Mouse (Mus musculus): Measurements from ENCODE around the gene Ulk4. TPM values are rescaled to one million over a fixed set of nuclear protein-coding genes. Genes with fewer than 3 reads are reported as not detected.

Gene Ulk4
- polyA plus RNA-seq, 1 experiment from 2014 or later: 65.5 TPM

DNA sequence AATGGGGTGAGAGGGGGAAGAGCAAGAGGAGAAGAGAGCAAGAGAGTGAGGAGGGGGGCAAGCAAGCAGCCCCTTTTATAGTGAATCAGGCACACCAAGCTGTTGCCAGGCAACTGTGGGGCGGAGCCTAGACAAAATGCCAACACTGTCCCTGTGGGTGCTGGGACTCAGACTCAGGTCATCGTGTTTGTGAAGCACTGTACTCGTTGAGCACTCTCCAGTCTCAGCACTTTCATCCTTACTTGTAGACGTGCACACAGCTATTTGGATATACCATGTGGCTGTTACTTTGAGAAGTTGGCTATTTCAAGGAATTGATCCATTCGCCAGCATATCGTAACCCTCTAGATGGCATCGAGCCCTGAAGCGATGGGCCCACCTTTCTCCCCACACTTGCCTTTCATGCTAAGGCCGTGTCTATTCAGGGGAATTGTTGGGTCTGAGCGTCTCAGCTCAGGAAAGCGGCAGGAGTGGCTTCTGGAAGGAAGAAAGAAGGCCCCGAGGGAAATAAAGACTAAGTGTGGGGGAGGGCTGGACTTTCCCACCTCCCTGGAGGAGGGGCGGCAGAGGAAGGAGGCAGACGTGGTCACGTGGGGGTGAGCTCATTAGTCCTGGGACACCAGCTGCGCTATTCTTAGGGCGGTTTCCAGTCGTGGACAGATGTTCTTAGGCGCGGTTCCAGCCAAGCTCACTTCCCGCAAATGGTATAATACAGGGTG is 36.8 kb upstream of the Ulk4 start:
- Histone ChIP-seq H3K4me3 (ENCODE audit: low read depth, low read length) (peak overlapping the region; percentile 19; the same call in 1 of the 2 replicates), H3K4me2 (ENCODE audit: low read depth, low read length) (peak overlapping the region; percentile 46), H3K9me3 (ENCODE audit: control insufficient read depth, low read length) (no peaks in the 10 kb centered on the region), H3K36me3 (ENCODE audit: control insufficient read depth, insufficient read depth, low read length) (no peaks in the 10 kb centered on the region), H3K4me1 (ENCODE audit: control insufficient read depth, insufficient read depth, low read length) (peaks cover 44% of the 10 kb centered on the region), H3K27me3 (ENCODE audit: control insufficient read depth, insufficient read depth, low read length) (no peaks in the 10 kb centered on the region), H3K27ac (ENCODE audit: low read depth, low read length) (peak overlapping the region; percentile 85), H3K9ac (replicated peaks; ENCODE audit: low read depth, low read length) (no peak overlapping the region; the same call in 1 of the 2 replicates)
- WGBS: under 1% methylated on average over 21 of the region's 21 CpGs
- ATAC-seq (ENCODE audit: low read depth): peak; percentile 64

DNA sequence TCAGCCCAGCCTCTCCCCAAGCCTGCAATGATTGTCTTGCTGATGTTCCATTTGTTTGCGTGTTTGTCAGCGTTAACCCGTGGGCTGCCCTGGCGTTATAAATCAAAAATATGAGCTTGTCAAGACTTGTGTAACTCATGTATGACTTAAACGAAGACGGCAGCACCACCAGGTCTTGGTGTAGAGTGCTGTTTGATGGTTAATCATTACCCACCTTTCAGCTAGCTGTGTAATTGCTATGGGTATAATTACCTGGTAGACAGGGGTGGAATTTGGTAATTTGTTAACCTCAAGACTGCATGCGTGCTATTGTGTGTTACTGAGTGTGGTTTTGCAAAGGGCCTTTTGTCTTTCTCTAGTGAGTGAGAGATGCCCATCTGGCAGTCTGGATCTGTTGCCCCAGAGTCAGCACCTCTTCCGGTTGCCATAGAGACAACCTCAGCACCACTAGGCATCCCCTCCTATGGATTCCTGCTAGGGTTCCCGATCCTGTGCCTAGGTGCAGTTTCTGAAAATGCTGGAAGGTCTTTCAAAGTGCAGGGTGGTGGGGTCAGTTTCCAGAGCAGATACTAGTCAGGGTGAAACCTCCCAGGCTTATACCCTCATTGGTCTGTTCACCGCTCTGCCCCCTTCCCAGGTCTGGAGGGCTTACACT is 35.4 kb upstream of the Ulk4 start:
- no peak overlapping the region for H3K4me3 ChIP-seq (ENCODE audit: low read depth, low read length)
- no peak overlapping the region for H3K4me2 ChIP-seq (ENCODE audit: low read depth, low read length)
- no peaks in the 10 kb centered on the region for H3K9me3 ChIP-seq (ENCODE audit: control insufficient read depth, low read length)
- peak overlapping the region; percentile 85 for H3K27ac ChIP-seq (ENCODE audit: low read depth, low read length)
- WGBS: 18% methylated on average over 10 of the region's 10 CpGs
- no peaks in the 10 kb centered on the region for H3K36me3 ChIP-seq (ENCODE audit: control insufficient read depth, insufficient read depth, low read length)
- ATAC-seq (ENCODE audit: low read depth): peak; percentile 33; the same call in 1 of the 2 replicates
- H3K27me3 ChIP-seq (ENCODE audit: control insufficient read depth, insufficient read depth, low read length): no peaks in the 10 kb centered on the region
- 0 out of 2 replicates have a peak overlapping the region, but pooled peaks have one; percentile 11 for H3K9ac ChIP-seq (replicated peaks; ENCODE audit: low read depth, low read length)
- peaks cover 44% of the 10 kb centered on the region for H3K4me1 ChIP-seq (ENCODE audit: control insufficient read depth, insufficient read depth, low read length)

DNA sequence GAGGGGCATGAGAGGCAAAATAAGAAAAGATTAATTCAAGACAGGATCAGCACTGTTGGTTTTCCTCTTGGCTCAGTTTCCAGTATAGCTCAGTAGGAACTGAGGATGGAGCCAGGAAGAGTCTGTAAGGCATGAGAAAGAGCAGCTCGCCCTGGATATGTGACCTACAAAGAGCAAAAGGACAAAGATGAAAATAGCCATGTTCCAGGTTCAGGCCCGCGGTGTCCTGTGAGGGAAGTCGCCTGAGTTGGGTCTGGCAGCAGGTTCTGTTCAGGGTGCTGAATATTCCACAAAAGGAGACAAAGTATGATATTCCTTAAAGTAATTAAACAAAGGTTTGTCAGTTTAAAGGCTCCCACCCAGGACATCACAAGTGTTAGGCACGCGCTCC is 34.8 kb upstream of the Ulk4 start:
- H3K36me3 ChIP-seq (ENCODE audit: control insufficient read depth, insufficient read depth, low read length): no peaks in the 10 kb centered on the region
- no peak for ATAC-seq (ENCODE audit: low read depth)
- H3K27ac ChIP-seq (ENCODE audit: low read depth, low read length): peak overlapping the region; percentile 85
- no peaks in the 10 kb centered on the region for H3K27me3 ChIP-seq (ENCODE audit: control insufficient read depth, insufficient read depth, low read length)
- no peak overlapping the region for H3K9ac ChIP-seq (replicated peaks; ENCODE audit: low read depth, low read length)
- no peaks in the 10 kb centered on the region for H3K9me3 ChIP-seq (ENCODE audit: control insufficient read depth, low read length)
- H3K4me1 ChIP-seq (ENCODE audit: control insufficient read depth, insufficient read depth, low read length): peaks cover 40% of the 10 kb centered on the region
- no peak overlapping the region for H3K4me2 ChIP-seq (ENCODE audit: low read depth, low read length)
- H3K4me3 ChIP-seq (ENCODE audit: low read depth, low read length): no peak overlapping the region
- WGBS: 47% methylated on average over 6 of the region's 6 CpGs

DNA sequence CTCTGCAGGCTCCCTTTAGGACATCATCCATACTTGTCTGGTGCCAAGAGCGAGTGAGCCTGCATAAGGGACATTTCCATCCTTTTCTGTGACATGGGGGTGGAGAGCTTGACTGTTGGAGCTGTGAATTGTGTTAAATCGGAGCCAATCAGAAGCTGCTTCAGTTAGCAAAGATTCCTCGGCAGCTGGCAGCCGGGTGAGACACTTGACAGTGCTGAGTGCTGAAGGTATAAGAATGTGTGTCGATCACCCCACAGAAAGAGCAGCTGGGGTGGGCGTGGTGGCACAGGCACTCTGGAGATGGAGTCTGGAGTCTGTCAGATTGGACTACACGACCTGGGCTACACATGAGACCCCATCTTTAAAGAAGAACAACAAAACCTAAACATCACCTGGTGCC is 33.5 kb upstream of the Ulk4 start:
- Histone ChIP-seq H3K27me3 (ENCODE audit: control insufficient read depth, insufficient read depth, low read length) (no peaks in the 10 kb centered on the region), H3K4me1 (ENCODE audit: control insufficient read depth, insufficient read depth, low read length) (peaks cover 31% of the 10 kb centered on the region), H3K27ac (ENCODE audit: low read depth, low read length) (no peak overlapping the region), H3K9me3 (ENCODE audit: control insufficient read depth, low read length) (no peaks in the 10 kb centered on the region), H3K9ac (replicated peaks; ENCODE audit: low read depth, low read length) (no peak overlapping the region), H3K4me2 (ENCODE audit: low read depth, low read length) (no peak overlapping the region), H3K4me3 (ENCODE audit: low read depth, low read length) (no peak overlapping the region), H3K36me3 (ENCODE audit: control insufficient read depth, insufficient read depth, low read length) (no peaks in the 10 kb centered on the region)
- ATAC-seq (ENCODE audit: low read depth): no peak
- 57% methylated on average over 7 of the region's 7 CpGs for WGBS

DNA sequence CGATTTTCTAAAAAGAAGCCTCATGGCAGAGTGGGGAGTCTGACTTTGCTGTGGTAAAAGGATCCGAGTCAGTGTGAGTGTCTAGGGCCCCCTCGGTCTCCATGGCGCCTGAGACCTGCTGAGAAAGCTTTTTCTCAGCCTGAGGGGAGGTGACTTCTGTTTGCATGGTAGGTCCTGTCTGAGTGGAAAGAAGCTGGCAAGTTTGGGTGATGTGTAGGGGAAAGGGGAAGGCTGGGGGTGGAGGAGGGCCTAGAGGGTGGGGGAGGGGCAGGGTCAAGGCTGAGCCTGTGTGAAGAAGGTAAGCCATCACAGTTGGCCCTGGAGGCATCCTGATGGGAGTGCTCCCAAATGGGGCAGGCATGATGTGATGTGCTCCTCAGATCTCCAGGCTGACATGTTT is 32.3 kb upstream of the Ulk4 start:
- Histone ChIP-seq H3K27me3 (ENCODE audit: control insufficient read depth, insufficient read depth, low read length) (no peaks in the 10 kb centered on the region), H3K9ac (replicated peaks; ENCODE audit: low read depth, low read length) (no peak overlapping the region), H3K4me1 (ENCODE audit: control insufficient read depth, insufficient read depth, low read length) (peaks cover 24% of the 10 kb centered on the region), H3K9me3 (ENCODE audit: control insufficient read depth, low read length) (no peaks in the 10 kb centered on the region), H3K36me3 (ENCODE audit: control insufficient read depth, insufficient read depth, low read length) (no peaks in the 10 kb centered on the region), H3K27ac (ENCODE audit: low read depth, low read length) (no peak overlapping the region), H3K4me3 (ENCODE audit: low read depth, low read length) (no peak overlapping the region), H3K4me2 (ENCODE audit: low read depth, low read length) (no peak overlapping the region)
- 18% methylated on average over 4 of the region's 4 CpGs for WGBS
- no peak for ATAC-seq (ENCODE audit: low read depth)

DNA sequence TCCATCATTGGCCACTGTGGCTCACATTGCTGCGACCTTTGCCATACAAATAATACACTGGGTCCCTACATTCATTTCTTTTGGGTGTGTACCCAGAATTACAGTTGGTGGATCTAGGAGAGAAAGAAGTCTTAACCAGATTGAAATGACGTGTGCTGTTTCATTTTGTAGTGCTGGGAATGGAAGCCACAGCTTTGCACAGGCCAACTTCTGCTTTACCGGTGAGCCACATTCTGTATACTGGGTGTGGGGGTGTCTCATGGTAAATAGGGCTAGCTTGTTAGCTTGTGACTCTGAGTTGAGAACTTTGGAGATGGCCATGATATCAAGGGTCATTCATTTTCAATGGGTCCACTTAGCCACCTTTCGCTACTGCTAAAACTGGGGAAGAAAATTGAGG is 28.5 kb upstream of the Ulk4 start:
- no peak overlapping the region for H3K27ac ChIP-seq (ENCODE audit: low read depth, low read length)
- no peak overlapping the region for H3K4me2 ChIP-seq (ENCODE audit: low read depth, low read length)
- ATAC-seq (ENCODE audit: low read depth): no peak
- no peaks in the 10 kb centered on the region for H3K27me3 ChIP-seq (ENCODE audit: control insufficient read depth, insufficient read depth, low read length)
- H3K4me3 ChIP-seq (ENCODE audit: low read depth, low read length): no peak overlapping the region
- H3K4me1 ChIP-seq (ENCODE audit: control insufficient read depth, insufficient read depth, low read length): peaks cover 12% of the 10 kb centered on the region
- H3K36me3 ChIP-seq (ENCODE audit: control insufficient read depth, insufficient read depth, low read length): no peaks in the 10 kb centered on the region
- H3K9me3 ChIP-seq (ENCODE audit: control insufficient read depth, low read length): no peaks in the 10 kb centered on the region
- WGBS: 92% methylated on average over 4 of the region's 4 CpGs
- no peak overlapping the region for H3K9ac ChIP-seq (replicated peaks; ENCODE audit: low read depth, low read length)

DNA sequence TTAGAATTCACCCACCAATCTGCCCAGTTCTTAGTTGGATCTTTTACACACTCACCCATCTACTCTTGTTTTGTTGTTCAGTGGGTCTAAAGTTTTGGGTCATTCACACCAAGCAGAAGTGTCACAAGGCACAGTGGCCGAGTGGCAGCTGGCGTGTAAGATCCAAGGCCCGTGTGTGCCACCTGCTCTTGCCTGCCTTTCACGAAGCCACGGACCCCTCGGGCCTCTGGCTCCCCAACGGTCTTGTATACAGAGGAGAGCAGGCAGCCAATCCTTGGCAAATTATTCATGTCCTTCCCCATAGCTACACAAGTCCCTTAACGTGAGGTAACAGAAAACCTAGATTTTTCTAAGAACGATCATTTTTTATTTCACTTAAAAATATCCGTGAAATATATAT is 27.5 kb upstream of the Ulk4 start:
- no peaks in the 10 kb centered on the region for H3K27me3 ChIP-seq (ENCODE audit: control insufficient read depth, insufficient read depth, low read length)
- no peak overlapping the region for H3K4me2 ChIP-seq (ENCODE audit: low read depth, low read length)
- H3K36me3 ChIP-seq (ENCODE audit: control insufficient read depth, insufficient read depth, low read length): no peaks in the 10 kb centered on the region
- H3K9me3 ChIP-seq (ENCODE audit: control insufficient read depth, low read length): no peaks in the 10 kb centered on the region
- ATAC-seq (ENCODE audit: low read depth): no peak
- whole genome bisulfite sequencing: 41% methylated on average over 10 of the region's 10 CpGs
- no peak overlapping the region for H3K27ac ChIP-seq (ENCODE audit: low read depth, low read length)
- H3K9ac ChIP-seq (replicated peaks; ENCODE audit: low read depth, low read length): no peak overlapping the region
- peaks cover 21% of the 10 kb centered on the region for H3K4me1 ChIP-seq (ENCODE audit: control insufficient read depth, insufficient read depth, low read length)
- H3K4me3 ChIP-seq (ENCODE audit: low read depth, low read length): no peak overlapping the region

DNA sequence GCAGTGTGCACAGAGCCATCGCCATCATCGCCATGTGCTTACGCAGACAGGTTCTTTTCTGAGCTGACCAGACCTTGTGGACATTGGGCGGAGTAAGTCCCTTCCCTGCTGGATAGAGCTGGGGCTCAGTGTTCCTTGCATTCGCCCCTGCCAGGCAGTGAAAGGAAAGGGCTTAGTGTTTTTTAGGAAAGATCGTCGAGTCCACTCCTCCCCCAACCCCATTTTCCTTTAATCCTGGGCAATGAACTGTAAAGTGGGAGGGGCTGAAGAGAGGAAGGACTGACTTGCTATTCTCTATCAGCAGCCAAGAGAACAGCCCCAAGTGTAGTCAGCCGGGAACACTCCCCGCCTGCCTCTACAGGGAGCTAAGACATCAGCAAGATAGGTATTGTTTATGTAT is 26.8 kb upstream of the Ulk4 start:
- Histone ChIP-seq H3K4me1 (ENCODE audit: control insufficient read depth, insufficient read depth, low read length) (peaks cover 29% of the 10 kb centered on the region), H3K27me3 (ENCODE audit: control insufficient read depth, insufficient read depth, low read length) (no peaks in the 10 kb centered on the region), H3K4me3 (ENCODE audit: low read depth, low read length) (no peak overlapping the region), H3K4me2 (ENCODE audit: low read depth, low read length) (no peak overlapping the region), H3K36me3 (ENCODE audit: control insufficient read depth, insufficient read depth, low read length) (no peaks in the 10 kb centered on the region), H3K9ac (replicated peaks; ENCODE audit: low read depth, low read length) (0 out of 2 replicates have a peak overlapping the region, but pooled peaks have one; percentile 4), H3K27ac (ENCODE audit: low read depth, low read length) (no peak overlapping the region), H3K9me3 (ENCODE audit: control insufficient read depth, low read length) (no peaks in the 10 kb centered on the region)
- WGBS: 14% methylated on average over 9 of the region's 9 CpGs
- peak; percentile 49; the same call in 1 of the 2 replicates for ATAC-seq (ENCODE audit: low read depth)

DNA sequence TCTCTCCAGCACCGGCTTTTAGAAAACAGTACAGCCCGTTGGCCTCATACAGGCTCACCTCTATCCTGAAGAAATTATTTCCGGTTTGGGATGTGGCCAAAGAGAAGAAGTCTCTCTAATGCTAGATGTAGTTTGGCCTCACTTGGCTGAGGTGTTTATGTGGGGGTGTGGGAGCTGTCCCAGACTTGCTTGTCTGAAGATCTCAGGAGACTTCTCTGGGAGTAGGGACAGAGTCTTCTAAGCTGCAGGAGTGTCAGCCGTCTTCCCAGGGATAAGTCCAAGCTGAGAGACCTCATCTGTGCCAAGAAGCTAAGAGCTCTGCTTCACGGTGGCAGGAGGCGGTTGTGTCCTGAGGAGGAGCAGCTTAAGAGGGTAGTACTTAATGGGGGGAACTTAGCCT is 26.1 kb upstream of the Ulk4 start:
- H3K27ac ChIP-seq (ENCODE audit: low read depth, low read length): no peak overlapping the region
- no peaks in the 10 kb centered on the region for H3K9me3 ChIP-seq (ENCODE audit: control insufficient read depth, low read length)
- H3K27me3 ChIP-seq (ENCODE audit: control insufficient read depth, insufficient read depth, low read length): no peaks in the 10 kb centered on the region
- no peak overlapping the region for H3K9ac ChIP-seq (replicated peaks; ENCODE audit: low read depth, low read length)
- no peak for ATAC-seq (ENCODE audit: low read depth)
- no peaks in the 10 kb centered on the region for H3K36me3 ChIP-seq (ENCODE audit: control insufficient read depth, insufficient read depth, low read length)
- peaks cover 34% of the 10 kb centered on the region for H3K4me1 ChIP-seq (ENCODE audit: control insufficient read depth, insufficient read depth, low read length)
- WGBS: 53% methylated on average over 6 of the region's 6 CpGs
- H3K4me2 ChIP-seq (ENCODE audit: low read depth, low read length): no peak overlapping the region
- no peak overlapping the region for H3K4me3 ChIP-seq (ENCODE audit: low read depth, low read length)

Data from neural tube, embryonic 14.5 days (tissue).